Mouse (Mus musculus) intestine, embryonic 16.5 days (tissue): ENCODE results near the gene Abracl. TPM values are rescaled to one million over a fixed set of nuclear protein-coding genes. Genes with fewer than 3 reads are reported as not detected.

Experiments
- ATAC-seq: fragments of 200-750 bp; cut with Nextera tagmentation; 2 replicates; pipeline ENCODE4 v1.8.0; 2017; ENCODE audit warnings: moderate TSS enrichment, moderate library complexity
- H3K27ac ChIP-seq: fragments of 300-500 bp; sonication (generic); 2 replicates; pipeline ENCODE4 v1.5.1; 2014; ENCODE audit warnings: mild to moderate bottlenecking, low read length
- H3K27me3 ChIP-seq: fragments of 300-500 bp; sonication (generic); replicated peaks from 2 replicates; pipeline ENCODE4 v1.6.1; 2014; ENCODE audit warnings: low read length, control low read depth, mixed read lengths; ENCODE audit not compliant: control insufficient read depth, insufficient read depth
- H3K36me3 ChIP-seq: fragments of 300-500 bp; sonication (generic); 2 replicates; pipeline ENCODE4 v1.6.1; 2014; ENCODE audit warnings: low read length, control low read depth; ENCODE audit not compliant: control insufficient read depth, insufficient read depth
- H3K4me1 ChIP-seq: fragments of 300-500 bp; sonication (generic); 2 replicates; pipeline ENCODE4 v1.6.1; 2014; ENCODE audit warnings: low read length, control low read depth, mixed read lengths; ENCODE audit not compliant: control insufficient read depth, insufficient read depth
- H3K4me2 ChIP-seq: fragments of 300-500 bp; sonication (generic); 2 replicates; pipeline ENCODE4 v1.6.1; 2014; ENCODE audit warnings: low read depth, low read length, control low read depth
- H3K4me3 ChIP-seq: fragments of 300-500 bp; sonication (generic); 2 replicates; pipeline ENCODE4 v1.5.1; 2014; ENCODE audit warnings: mild to moderate bottlenecking, low read length
- H3K9ac ChIP-seq: fragments of 300-500 bp; sonication (generic); 2 replicates; pipeline ENCODE4 v1.6.1; 2014; ENCODE audit warnings: low read depth, low read length
- H3K9me3 ChIP-seq: fragments of 300-500 bp; sonication (generic); 2 replicates; pipeline ENCODE4 v1.6.1; 2016; ENCODE audit warnings: low read length, control low read depth; ENCODE audit not compliant: control insufficient read depth
- WGBS: fragments of 180-500 bp; shearing (Covaris S2); extraction: QIAGEN DNeasy Blood & Tissue Kit; methylation state at CpG from one replicate; pipeline ENCODE4 v1.1.7; 2014; 5-methylcytosine and 5-hydroxymethylcytosine counted together
- polyA plus RNA-seq: library from polyadenylated mRNA; unstranded; fragments of >200 nt; fragmentation: Nextera tagmentation; extraction: Ambion mirVana; gene quantifications from 2 replicates; pipeline ENCODE4 v1.2.1, GENCODE M21; 2015

Abracl gene
- polyA plus RNA-seq, 1 experiment from 2014 or later, result 162 TPM

DNA sequence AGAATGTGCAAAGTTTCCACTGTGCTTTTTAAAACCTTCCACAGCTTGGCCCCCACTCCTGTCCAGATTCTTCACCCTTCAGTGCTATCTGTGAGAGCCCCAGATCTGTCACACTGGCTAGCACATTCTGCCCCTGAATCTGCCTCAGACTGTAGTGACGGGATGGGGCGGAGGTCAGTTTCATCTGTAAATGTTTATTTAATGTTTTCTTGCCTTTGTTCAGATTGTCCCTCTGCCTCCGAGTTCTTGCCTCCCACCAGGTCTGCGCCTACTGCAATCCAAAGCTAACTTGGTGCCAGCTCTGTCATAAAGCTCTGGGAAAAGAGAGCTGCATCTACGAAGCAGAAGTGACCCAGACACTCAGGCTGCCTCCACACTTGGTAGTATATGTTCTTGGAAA is 13.8 kb upstream of the Abracl start:
- no peaks in the 10 kb centered on the region for H3K27me3 ChIP-seq
- H3K4me3 ChIP-seq, result no peak overlapping the region
- 45% methylated on average over 5 of the region's 5 CpGs for WGBS
- H3K36me3 ChIP-seq, result no peaks in the 10 kb centered on the region
- H3K9me3 ChIP-seq, result no peaks in the 10 kb centered on the region
- ATAC-seq, result no peak
- no peak overlapping the region for H3K27ac ChIP-seq
- no peaks in the 10 kb centered on the region for H3K4me1 ChIP-seq
- no peak overlapping the region for H3K4me2 ChIP-seq
- no peak overlapping the region for H3K9ac ChIP-seq

DNA sequence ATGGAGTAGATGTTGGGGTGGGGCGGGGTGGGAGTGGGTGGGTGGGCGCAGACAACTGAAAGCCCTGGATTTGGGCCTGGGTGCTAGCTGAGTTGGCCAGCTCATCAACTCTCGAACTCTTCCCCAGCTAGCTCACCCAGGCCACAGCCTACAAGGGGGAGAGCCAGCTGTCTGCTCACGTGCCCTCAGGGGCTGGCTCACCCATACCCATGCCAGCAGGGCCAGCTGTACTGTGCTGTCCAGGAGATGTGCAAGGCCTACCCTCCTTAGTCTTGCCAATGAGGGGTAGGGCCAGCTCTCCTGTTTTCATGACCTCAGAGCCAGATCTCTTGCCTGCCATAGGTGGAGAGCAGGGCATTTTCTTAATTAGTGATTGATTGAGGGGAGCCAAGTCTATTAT is 11.3 kb upstream of the Abracl start:
- Histone ChIP-seq H3K27ac (no peak overlapping the region), H3K36me3 (no peaks in the 10 kb centered on the region), H3K9me3 (no peaks in the 10 kb centered on the region), H3K4me2 (no peak overlapping the region), H3K9ac (no peak overlapping the region), H3K4me1 (no peaks in the 10 kb centered on the region), H3K27me3 (no peaks in the 10 kb centered on the region), H3K4me3 (no peak overlapping the region)
- WGBS, result 91% methylated on average over 4 of the region's 4 CpGs
- no peak for ATAC-seq

DNA sequence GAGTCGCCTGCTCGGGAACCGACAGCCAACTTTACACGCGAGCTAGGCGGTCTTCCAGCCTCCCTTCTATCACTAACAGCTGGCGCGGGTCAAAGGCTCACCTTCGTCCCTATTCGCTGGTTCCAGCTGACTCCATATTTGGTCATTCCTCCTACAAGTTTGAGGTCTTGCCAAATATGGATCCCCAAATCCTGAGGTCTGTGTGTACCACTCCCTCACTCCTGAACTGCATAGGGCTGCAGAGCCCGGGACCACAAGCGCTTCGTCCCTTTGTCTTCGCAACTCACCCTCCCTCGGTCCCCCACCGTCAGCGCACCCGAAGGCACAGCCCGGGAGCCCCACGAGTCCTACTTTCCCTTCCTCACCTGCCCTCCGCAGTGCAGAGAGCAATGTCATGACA is 776 bp downstream of the Abracl start:
- Histone ChIP-seq H3K9ac (peak overlapping the region; percentile 96), H3K4me1 (0 out of 2 replicates have a peak, but pooled peaks cover 7% of the 10 kb centered on the region), H3K4me2 (peak overlapping the region; percentile 84), H3K9me3 (no peaks in the 10 kb centered on the region), H3K27me3 (no peaks in the 10 kb centered on the region), H3K4me3 (peak overlapping the region; percentile 79), H3K27ac (peak overlapping the region; percentile 98), H3K36me3 (peaks cover 3% of the 10 kb centered on the region; the same call in 1 of the 2 replicates)
- ATAC-seq, result peak; percentile 77
- under 1% methylated on average over 21 of the region's 21 CpGs for WGBS

DNA sequence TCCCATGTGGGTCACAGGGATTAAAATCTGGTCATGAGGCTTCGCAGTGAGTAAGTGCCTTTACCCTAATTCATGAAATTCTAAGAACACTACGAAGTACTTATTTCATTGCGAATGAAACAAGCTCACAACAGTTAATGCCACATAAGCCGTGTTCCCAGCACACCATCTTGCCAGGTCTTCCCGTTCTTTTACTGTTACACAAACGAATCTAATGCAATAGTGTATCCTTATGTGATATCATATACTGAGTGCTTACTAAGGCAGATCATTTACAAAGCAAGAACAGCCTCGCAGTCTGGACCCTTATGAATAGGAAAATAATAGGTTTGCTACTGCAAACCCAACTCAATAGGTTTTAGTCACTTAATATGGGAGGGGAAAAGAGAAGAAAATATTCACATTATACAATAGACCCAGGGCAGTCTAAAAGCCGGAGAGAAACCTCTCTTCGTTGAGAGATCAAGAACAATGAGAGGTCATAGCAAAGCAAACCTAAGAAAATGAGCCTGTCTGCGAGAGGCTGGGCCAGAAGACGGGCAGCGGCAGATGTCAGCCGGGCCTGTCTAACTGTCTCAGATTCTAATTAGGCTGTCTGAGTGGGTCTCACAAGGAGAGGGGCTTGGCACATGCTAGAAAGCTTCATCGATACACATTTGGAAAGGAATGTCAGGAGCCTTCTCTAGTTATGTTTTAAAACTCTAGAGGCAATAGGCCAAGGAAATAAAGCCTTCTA is 1.3 kb downstream of the Abracl start:
- peak; percentile 8; the same call in 1 of the 2 replicates for ATAC-seq
- Histone ChIP-seq H3K36me3 (peaks cover 3% of the 10 kb centered on the region; the same call in 1 of the 2 replicates), H3K9me3 (no peaks in the 10 kb centered on the region), H3K27me3 (no peaks in the 10 kb centered on the region), H3K27ac (peak overlapping the region; percentile 98), H3K4me1 (0 out of 2 replicates have a peak, but pooled peaks cover 7% of the 10 kb centered on the region), H3K4me3 (peak overlapping the region; percentile 79), H3K4me2 (peak overlapping the region; percentile 84), H3K9ac (peak overlapping the region; percentile 96)
- WGBS, result 32% methylated on average over 14 of the region's 14 CpGs

DNA sequence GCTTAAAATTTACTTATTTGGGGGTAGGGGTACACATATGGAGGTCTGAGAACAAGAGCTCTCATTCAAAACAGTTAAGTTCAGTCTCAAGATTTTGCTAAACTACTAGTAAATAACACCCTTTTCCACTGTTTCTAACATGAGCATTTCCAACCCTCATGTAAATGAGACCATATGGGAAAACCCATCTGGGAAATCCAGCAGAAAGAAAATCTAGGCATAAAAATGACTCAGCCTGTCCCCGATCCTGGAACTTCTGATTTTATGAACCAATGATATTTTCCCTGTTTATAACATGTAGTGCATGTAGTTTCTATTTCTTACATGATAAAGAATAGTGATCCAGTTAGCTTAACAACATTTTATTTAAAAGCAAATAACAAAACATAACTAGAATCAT is 2.2 kb downstream of the Abracl start:
- H3K27me3 ChIP-seq, result no peaks in the 10 kb centered on the region
- H3K9ac ChIP-seq, result no peak overlapping the region
- no peaks in the 10 kb centered on the region for H3K9me3 ChIP-seq
- H3K27ac ChIP-seq, result no peak overlapping the region
- no peak overlapping the region for H3K4me3 ChIP-seq
- no peak for ATAC-seq
- 0 out of 2 replicates have a peak, but pooled peaks cover 7% of the 10 kb centered on the region for H3K4me1 ChIP-seq
- WGBS, result 73% methylated on average over 1 of the region's 1 CpGs
- H3K36me3 ChIP-seq, result peaks cover 3% of the 10 kb centered on the region; the same call in 1 of the 2 replicates
- H3K4me2 ChIP-seq, result no peak overlapping the region

DNA sequence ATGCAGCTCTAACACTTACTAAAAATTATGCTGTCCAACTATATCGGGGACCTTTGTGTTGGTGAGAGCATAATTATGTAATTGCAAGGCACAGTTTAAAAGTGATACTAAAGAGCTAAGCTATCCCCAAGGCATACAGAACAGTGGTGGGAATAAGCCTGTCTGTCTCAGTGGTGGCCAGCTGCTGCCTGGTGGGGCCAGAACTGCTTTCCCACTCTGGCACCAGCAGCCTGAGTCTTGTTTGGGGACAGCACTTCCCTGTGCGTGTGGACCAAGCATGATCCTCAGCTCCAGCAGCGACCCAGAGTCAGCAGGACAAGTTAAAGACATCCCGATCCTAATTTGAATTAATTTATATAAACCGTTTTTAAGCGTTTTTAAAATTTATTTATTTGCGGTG is 2.6 kb downstream of the Abracl start:
- H3K4me1 ChIP-seq, result 0 out of 2 replicates have a peak, but pooled peaks cover 7% of the 10 kb centered on the region
- no peak overlapping the region for H3K4me3 ChIP-seq
- 86% methylated on average over 7 of the region's 7 CpGs for WGBS
- H3K4me2 ChIP-seq, result no peak overlapping the region
- ATAC-seq, result no peak
- H3K27me3 ChIP-seq, result no peaks in the 10 kb centered on the region
- peaks cover 3% of the 10 kb centered on the region; the same call in 1 of the 2 replicates for H3K36me3 ChIP-seq
- no peaks in the 10 kb centered on the region for H3K9me3 ChIP-seq
- no peak overlapping the region for H3K27ac ChIP-seq
- no peak overlapping the region for H3K9ac ChIP-seq

DNA sequence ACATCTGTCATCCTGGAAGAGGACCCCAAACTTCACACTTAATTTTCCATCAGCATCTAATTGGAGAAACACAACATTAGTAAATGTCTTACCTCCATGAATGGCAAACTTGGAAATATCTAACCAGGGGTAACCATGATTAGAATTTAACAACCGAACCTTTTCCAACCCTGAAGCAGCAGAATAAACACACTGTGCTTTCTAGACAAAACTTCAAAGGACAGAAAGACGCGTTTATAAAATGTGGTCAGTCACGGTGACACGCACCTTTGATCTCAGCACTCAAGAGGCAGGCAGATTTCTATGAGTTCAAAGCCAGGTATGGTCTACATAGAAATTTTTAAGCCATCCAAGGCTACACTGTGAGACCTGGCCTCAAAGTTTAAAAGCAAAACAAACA is 11.3 kb downstream of the Abracl start:
- Histone ChIP-seq H3K9me3 (no peaks in the 10 kb centered on the region), H3K9ac (no peak overlapping the region), H3K4me2 (no peak overlapping the region), H3K4me1 (no peaks in the 10 kb centered on the region), H3K27me3 (no peaks in the 10 kb centered on the region), H3K27ac (no peak overlapping the region), H3K36me3 (0 out of 2 replicates have a peak, but pooled peaks cover 6% of the 10 kb centered on the region), H3K4me3 (no peak overlapping the region)
- ATAC-seq, result no peak
- WGBS, result 84% methylated on average over 5 of the region's 5 CpGs

DNA sequence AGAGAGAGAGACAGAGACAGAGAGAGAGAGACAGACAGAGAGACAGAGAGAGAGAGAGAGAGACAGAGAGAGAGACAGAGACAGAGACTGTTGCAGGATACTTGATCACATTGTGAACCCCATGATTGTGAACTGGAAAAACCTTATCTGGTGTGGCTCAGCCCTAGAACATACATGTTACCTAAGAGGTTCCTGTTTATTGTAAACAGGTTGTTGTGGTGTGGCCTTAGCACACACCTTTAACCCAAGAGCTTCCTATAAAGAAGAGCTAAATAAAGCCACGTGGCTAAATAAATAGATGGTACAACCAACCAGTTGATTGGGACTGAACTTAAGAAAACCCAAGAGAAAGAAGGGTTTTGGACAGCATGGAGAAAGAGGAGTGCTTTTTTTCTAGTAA is 13.3 kb downstream of the Abracl start:
- WGBS, result 97% methylated on average over 1 of the region's 1 CpGs
- no peak for ATAC-seq
- Histone ChIP-seq H3K4me3 (no peak overlapping the region), H3K36me3 (0 out of 2 replicates have a peak, but pooled peaks cover 6% of the 10 kb centered on the region), H3K27me3 (no peaks in the 10 kb centered on the region), H3K4me2 (no peak overlapping the region), H3K9me3 (no peaks in the 10 kb centered on the region), H3K27ac (no peak overlapping the region), H3K9ac (no peak overlapping the region), H3K4me1 (no peaks in the 10 kb centered on the region)

DNA sequence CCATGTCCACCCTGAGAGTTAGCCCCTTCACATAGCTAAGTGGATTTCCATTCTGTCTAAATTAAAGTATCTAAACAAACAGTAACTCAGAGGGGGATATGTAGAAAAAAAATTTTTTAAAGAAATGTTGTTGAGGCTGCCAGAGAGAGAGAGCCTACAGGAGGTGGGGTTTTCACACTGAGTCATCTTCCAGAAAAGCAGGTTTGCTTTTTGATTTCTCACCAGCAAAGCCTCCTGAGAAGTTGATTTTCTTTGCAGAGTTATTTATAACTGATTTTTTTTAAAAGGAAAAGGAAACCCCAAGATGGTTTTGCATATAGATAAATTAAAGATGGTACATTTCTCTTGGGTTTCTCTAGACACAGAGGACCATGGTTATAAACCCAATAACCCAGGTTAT is 15.0 kb downstream of the Abracl start:
- no peak overlapping the region for H3K9ac ChIP-seq
- H3K4me3 ChIP-seq, result no peak overlapping the region
- no peak overlapping the region for H3K4me2 ChIP-seq
- H3K9me3 ChIP-seq, result no peaks in the 10 kb centered on the region
- no peak for ATAC-seq
- H3K27me3 ChIP-seq, result no peaks in the 10 kb centered on the region
- H3K36me3 ChIP-seq, result 0 out of 2 replicates have a peak, but pooled peaks cover 6% of the 10 kb centered on the region
- H3K27ac ChIP-seq, result no peak overlapping the region
- no peaks in the 10 kb centered on the region for H3K4me1 ChIP-seq
